20 mouse cellular contexts compared by ENCODE assay signal in genomic region chrX:105670531-105670930, GRCm38 (mm10).
A peak's percentile ranks its signal among the peaks of the same experiment; 100 is the strongest.
DNase-seq lines count a peak whose midpoint lies in the region; ATAC-seq lines count a peak whose summit lies in the region.
"Had no signal": no experiment of that assay in that cellular context is flagged by ENCODE, and none has a peak within 500 bp of the region (broad histone marks: within the 10 kb centered on the region; RNA-seq: fewer than 3 reads in every experiment).

No protein-coding gene starts in this region.

- intact Hi-C loops in heart, postnatal 10 days (cut with DNase I), result no loop called here

- peak; percentile 18 to 23 for DNase-seq in heart, postnatal 10 days
- DNase-seq in heart, adult 8-10 months (ENCODE audit: low spot score), result no peak
- peak; percentile 4 for DNase-seq in brain, adult 2 months (ENCODE audit: low read depth, low spot score)
- no peak for DNase-seq in gastrocnemius, postnatal 10 days
- DNase-seq in gastrocnemius, adult 18-20 months (ENCODE audit: low spot score), result no peak
- DNase-seq: adrenal gland, adult 8-10 months; adrenal gland, postnatal 25 days; cerebellum, adult 18-20 months; cerebellum, adult 9-10 months; cerebellum, postnatal 25 days; embryo, embryonic 11 days; gastrocnemius, postnatal 14 days; heart, adult 18-20 months; heart, postnatal 36 days; kidney, adult 11 months; kidney, adult 8-10 months had no signal

- peak; percentile 49 to 62; a peak in 3 of 4 replicates for ATAC-seq in hematopoietic stem cell, adult 5-6 weeks (replicated peaks in 1 of 2; ENCODE audit: insufficient read depth in 1 of 2, low FRiP score in 2 of 2, low TSS enrichment in 1 of 2, low read depth in 1 of 2, poor library complexity in 2 of 2, severe bottlenecking in 2 of 2)
- ATAC-seq: activated CD4-positive, CD25-positive, alpha-beta regulatory T cell, adult 4 months; forebrain, embryonic 15.5 days; intestine, embryonic 15.5 days had no signal

Comparison
In these comparisons a context has a peak if more than half of its experiments do, and no peak if none do; other contexts are left out.
1. DNase-seq: peak in heart, postnatal 10 days (2 of 2) and brain, adult 2 months (single experiment); none in heart, adult 8-10 months (single experiment), gastrocnemius, postnatal 10 days (single experiment) and gastrocnemius, adult 18-20 months (single experiment).